Mouse (Mus musculus) liver, adult 2 months (tissue): ENCODE data around the gene Dcun1d1. TPM values are rescaled to one million over a fixed set of nuclear protein-coding genes. Genes with fewer than 3 reads are reported as not detected.

Experiments used
- DNase-seq: peaks from one replicate; pipeline ENCODE4 v3.0.0-alpha.2; 2011; ENCODE audit warnings: low read depth, low spot score; ENCODE audit errors: extremely low read depth
- H3K27ac ChIP-seq: fragments of 200-500 bp; replicated peaks from 2 replicates; pipeline ENCODE4 v1.5.1; 2012; ENCODE audit warnings: low read depth, mild to moderate bottlenecking, control low read depth, inconsistent platforms, low read length; ENCODE audit not compliant: insufficient read depth
- H3K27me3 ChIP-seq: fragments of 200-500 bp; 2 replicates; pipeline ENCODE4 v1.6.1; 2012; ENCODE audit warnings: mild to moderate bottlenecking, moderate library complexity, low read length, inconsistent platforms; ENCODE audit not compliant: control insufficient read depth, insufficient read depth
- H3K36me3 ChIP-seq: fragments of 200-500 bp; 2 replicates; pipeline ENCODE4 v1.6.1; 2012; ENCODE audit warnings: low read length, inconsistent platforms; ENCODE audit not compliant: control insufficient read depth, insufficient read depth
- H3K4me1 ChIP-seq: fragments of 200-500 bp; 2 replicates; pipeline ENCODE4 v1.6.1; 2011; ENCODE audit warnings: low read length; ENCODE audit not compliant: control insufficient read depth, insufficient read depth
- H3K4me3 ChIP-seq: fragments of 200-500 bp; 2 replicates; pipeline ENCODE4 v1.5.1; 2011; ENCODE audit warnings: low read depth, mild to moderate bottlenecking, control low read depth, low read length, moderate library complexity; ENCODE audit not compliant: insufficient read depth
- H3K79me2 ChIP-seq: fragments of 200-500 bp; 2 replicates; pipeline ENCODE4 v1.6.1; 2012; ENCODE audit warnings: inconsistent platforms, mild to moderate bottlenecking, low read length, moderate library complexity; ENCODE audit not compliant: control insufficient read depth, insufficient read depth
- H3K9ac ChIP-seq: fragments of 200-500 bp; 2 replicates; pipeline ENCODE4 v1.6.1; 2012; ENCODE audit warnings: low read depth, mild to moderate bottlenecking, control low read depth, inconsistent platforms, low read length
- CTCF ChIP-seq: fragments of 200-500 bp; IDR thresholded peaks from 2 replicates; pipeline ENCODE4 v1.5.1; 2011; ENCODE audit warnings: low read depth, low read length, control low read depth
- POLR2A ChIP-seq: fragments of 200-500 bp; IDR thresholded peaks from 2 replicates; pipeline ENCODE4 v1.6.1; 2011; ENCODE audit warnings: low read length, control low read depth; ENCODE audit not compliant: insufficient read depth; ENCODE audit errors: extremely low read depth
- WGBS: fragments of 180-500 bp; shearing (Covaris S2); methylation state at CpG from one replicate; pipeline ENCODE4 v1.1.7; 2018; 5-methylcytosine and 5-hydroxymethylcytosine counted together
- polyA plus RNA-seq: library from polyadenylated mRNA; depleted of rRNA; stranded (reverse); fragments of >200 nt; gene quantifications from 2 replicates; pipeline ENCODE4 v1.2.3, GENCODE M21; 2012; rRNA removed
- total RNA-seq: library from RNA; depleted of rRNA; stranded (reverse); fragments of >200 nt; gene quantifications from 2 replicates; pipeline ENCODE4 v1.2.3, GENCODE M21; 2014; rRNA removed

The Dcun1d1 gene
- 49.3 and 61.1 TPM in 2 replicates for total RNA-seq
- 10.2 and 12.7 TPM in 2 replicates for polyA plus RNA-seq

DNA sequence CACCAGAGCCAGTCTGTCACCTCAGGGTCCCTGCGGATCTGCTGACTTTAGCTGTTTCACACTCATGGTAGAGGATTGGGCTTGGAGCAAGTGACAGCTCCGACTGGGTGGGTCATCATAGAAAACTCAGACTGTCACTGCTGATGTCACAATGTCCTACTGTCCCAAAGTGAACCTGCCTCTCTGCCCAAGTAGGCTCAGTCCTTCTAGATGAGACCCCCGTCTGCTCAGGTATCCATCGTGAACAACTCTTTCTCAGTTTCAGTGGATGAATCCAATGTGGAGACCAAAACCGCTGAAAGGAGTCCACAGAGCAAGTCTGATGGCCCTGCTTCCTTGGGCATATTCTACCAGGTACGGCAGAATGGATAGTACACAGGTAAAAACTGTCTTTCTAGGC, at the start of gene Dcun1d1:
TSS of gene Dcun1d1 (minus strand) at position 101 of the 400 bp plus-strand sequence.
- TF ChIP-seq POLR2A (no peak), CTCF (no peak)
- peaks cover 3% of the 10 kb centered on the region; the same call in 1 of the 2 replicates for H3K4me1 ChIP-seq
- 95% methylated on average over 6 of the region's 6 CpGs for WGBS
- H3K27me3 ChIP-seq: no peaks in the 10 kb centered on the region
- H3K79me2 ChIP-seq: peaks cover 9% of the 10 kb centered on the region
- no peak within 1 kb of the TSS for H3K27ac ChIP-seq
- no peak within 1 kb of the TSS for H3K9ac ChIP-seq
- H3K4me3 ChIP-seq: no peak within 1 kb of the TSS
- no peak for DNase-seq
- peaks cover 2% of the 10 kb centered on the region; the same call in 1 of the 2 replicates for H3K36me3 ChIP-seq

- Histone ChIP-seq H3K4me1 (no peaks in the 10 kb centered on the region), H3K27ac (no peak overlapping the region), H3K9ac (no peak overlapping the region), H3K4me3 (no peak overlapping the region), H3K27me3 (no peaks in the 10 kb centered on the region), H3K79me2 (no peaks in the 10 kb centered on the region), H3K36me3 (peaks cover 61% of the 10 kb centered on the region)
- DNase-seq: no peak
- TF ChIP-seq POLR2A (no peak), CTCF (no peak)
- WGBS: 93% methylated on average over 6 of the region's 6 CpGs
These were observed 49.0 kb upstream of the Dcun1d1 start for GRCm38 (mm10) chr3:35986266-35986665.

DNA sequence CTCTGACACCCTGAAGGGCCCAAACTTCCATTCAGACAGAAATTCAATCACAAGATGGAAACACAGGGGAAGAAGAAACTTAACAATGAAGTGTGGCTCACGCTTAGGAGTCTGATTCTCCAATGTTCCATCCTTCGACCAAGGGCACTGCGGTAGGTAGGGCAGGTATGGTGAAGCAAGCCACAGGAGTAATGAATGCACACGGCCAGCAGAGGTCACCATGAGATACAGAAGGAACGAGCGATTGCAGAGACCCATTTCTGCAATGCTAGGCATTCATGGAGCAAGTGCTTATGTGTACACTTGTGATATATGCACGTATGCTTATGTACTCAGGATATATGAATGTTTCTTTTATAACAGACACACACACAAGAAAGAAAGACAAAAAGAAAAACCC, 36.3 kb upstream of the Dcun1d1 start:
- Histone ChIP-seq H3K4me3 (no peak overlapping the region), H3K79me2 (no peaks in the 10 kb centered on the region), H3K27ac (no peak overlapping the region), H3K4me1 (no peaks in the 10 kb centered on the region; the same call in 1 of the 2 replicates), H3K36me3 (peaks cover 38% of the 10 kb centered on the region), H3K9ac (no peak overlapping the region), H3K27me3 (no peaks in the 10 kb centered on the region)
- TF ChIP-seq CTCF (peak; percentile 72), POLR2A (no peak)
- WGBS: 70% methylated on average over 7 of the region's 7 CpGs
- peak; percentile 41 for DNase-seq

DNA sequence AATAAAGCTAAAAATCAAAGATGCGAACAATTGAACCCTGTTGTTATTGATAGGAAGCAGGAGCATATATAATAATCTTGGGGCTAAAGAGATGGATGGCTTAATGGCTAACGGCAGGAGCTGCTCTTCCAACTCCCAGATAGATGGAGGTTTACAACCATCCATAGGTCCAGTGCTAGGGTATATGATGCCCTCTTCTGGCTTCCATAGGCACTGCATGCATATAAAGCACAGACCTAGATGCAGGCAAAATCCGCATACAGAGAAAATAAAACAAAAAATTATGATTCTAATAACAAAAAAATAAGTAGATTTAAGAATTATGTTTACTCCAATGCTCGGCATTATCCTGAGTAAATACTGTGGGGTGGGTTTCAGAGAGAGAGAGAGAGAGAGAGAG, 35.7 kb upstream of the Dcun1d1 start:
- Histone ChIP-seq H3K27me3 (no peaks in the 10 kb centered on the region), H3K36me3 (peaks cover 40% of the 10 kb centered on the region), H3K27ac (no peak overlapping the region), H3K79me2 (no peaks in the 10 kb centered on the region), H3K9ac (no peak overlapping the region), H3K4me3 (no peak overlapping the region), H3K4me1 (no peaks in the 10 kb centered on the region; the same call in 1 of the 2 replicates)
- DNase-seq: no peak
- WGBS: 83% methylated on average over 4 of the region's 4 CpGs
- TF ChIP-seq CTCF: peak; percentile 23; the same call in 1 of the 2 replicates
- no peak for TF ChIP-seq POLR2A

- Histone ChIP-seq H3K79me2 (no peaks in the 10 kb centered on the region), H3K27ac (no peak overlapping the region), H3K4me3 (no peak overlapping the region), H3K4me1 (no peaks in the 10 kb centered on the region; the same call in 1 of the 2 replicates), H3K9ac (no peak overlapping the region), H3K27me3 (no peaks in the 10 kb centered on the region), H3K36me3 (peaks cover 26% of the 10 kb centered on the region)
- WGBS: 91% methylated on average over 12 of the region's 12 CpGs
- peak; percentile 15 for DNase-seq
- TF ChIP-seq POLR2A: no peak
- no peak for TF ChIP-seq CTCF
These were observed 33.9 kb upstream of the Dcun1d1 start for GRCm38 (mm10) chr3:35971149-35971548.

DNA sequence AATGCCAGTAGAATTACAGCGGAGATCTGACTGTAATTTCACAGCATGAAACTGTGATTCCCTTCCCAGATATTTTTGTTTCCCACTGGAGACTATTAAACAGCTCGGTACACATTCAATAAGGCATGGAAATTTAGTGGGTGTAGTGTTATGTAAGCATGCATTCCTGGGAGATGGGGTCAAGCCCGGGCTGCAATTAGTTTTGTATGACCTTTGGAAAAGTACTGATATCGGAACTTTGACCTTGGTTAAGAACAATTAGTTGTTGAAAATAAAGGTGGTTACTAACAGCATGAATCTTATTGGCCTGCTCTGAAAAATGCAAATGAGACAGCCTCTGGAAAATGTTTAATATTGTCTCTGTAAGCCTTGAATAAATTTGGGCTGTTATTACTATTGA, 33.2 kb upstream of the Dcun1d1 start:
- no peak overlapping the region for H3K4me3 ChIP-seq
- DNase-seq: peak; percentile 70
- no peak overlapping the region for H3K9ac ChIP-seq
- H3K27me3 ChIP-seq: no peaks in the 10 kb centered on the region
- H3K4me1 ChIP-seq: no peaks in the 10 kb centered on the region; the same call in 1 of the 2 replicates
- peaks cover 23% of the 10 kb centered on the region for H3K36me3 ChIP-seq
- no peaks in the 10 kb centered on the region for H3K79me2 ChIP-seq
- TF ChIP-seq CTCF (no peak), POLR2A (no peak)
- 42% methylated on average over 4 of the region's 4 CpGs for WGBS
- H3K27ac ChIP-seq: 0 out of 2 replicates have a peak overlapping the region, but pooled peaks have one; percentile 62
